Mouse (Mus musculus) stomach, embryonic 16.5 days (tissue): ENCODE data around the gene Cideb. TPM values are rescaled to one million over a fixed set of nuclear protein-coding genes. Genes with fewer than 3 reads are reported as not detected.
"Not testable (repeated sequence)": the region's sequence is repeated elsewhere in the genome, so short reads cannot be mapped to it uniquely, and the experiment has no call there.

Experiments used
- ATAC-seq: fragments of 200-750 bp; cut with Nextera tagmentation; 2 replicates; pipeline ENCODE4 v1.8.0; 2017; ENCODE audit warnings: moderate number of reproducible peaks, moderate TSS enrichment; ENCODE audit not compliant: insufficient read depth, low FRiP score
- H3K27ac ChIP-seq: fragments of 300-500 bp; sonication (generic); 2 replicates; pipeline ENCODE4 v1.5.1; 2014; ENCODE audit warnings: low read length
- H3K27me3 ChIP-seq: fragments of 300-500 bp; sonication (generic); 2 replicates; pipeline ENCODE4 v1.6.1; 2014; ENCODE audit warnings: low read length, control low read depth, mixed read lengths; ENCODE audit not compliant: control insufficient read depth, insufficient read depth
- H3K36me3 ChIP-seq: fragments of 300-500 bp; sonication (generic); 2 replicates; pipeline ENCODE4 v1.6.1; 2014; ENCODE audit warnings: low read length; ENCODE audit not compliant: control insufficient read depth, insufficient read depth
- H3K4me1 ChIP-seq: fragments of 300-500 bp; sonication (generic); 2 replicates; pipeline ENCODE4 v1.6.1; 2014; ENCODE audit warnings: low read length, control low read depth, mixed read lengths; ENCODE audit not compliant: control insufficient read depth, insufficient read depth
- H3K4me2 ChIP-seq: fragments of 300-500 bp; sonication (generic); 2 replicates; pipeline ENCODE4 v1.6.1; 2014; ENCODE audit warnings: low read depth, low read length, mixed read lengths
- H3K4me3 ChIP-seq: fragments of 300-500 bp; sonication (generic); replicated peaks from 2 replicates; pipeline ENCODE4 v1.5.1; 2014; ENCODE audit warnings: mild to moderate bottlenecking, low read length
- H3K9ac ChIP-seq: fragments of 300-500 bp; sonication (generic); 2 replicates; pipeline ENCODE4 v1.6.1; 2014; ENCODE audit warnings: low read length
- H3K9me3 ChIP-seq: fragments of 300-500 bp; sonication (generic); replicated peaks from 2 replicates; pipeline ENCODE4 v1.6.1; 2016; ENCODE audit warnings: low read length, control low read depth; ENCODE audit not compliant: control insufficient read depth
- WGBS: fragments of 180-500 bp; shearing (Covaris S2); extraction: QIAGEN DNeasy Blood & Tissue Kit; methylation state at CpG from one replicate; pipeline ENCODE4 v1.1.7; 2014; 5-methylcytosine and 5-hydroxymethylcytosine counted together
- polyA plus RNA-seq: library from polyadenylated mRNA; unstranded; fragments of >200 nt; fragmentation: Nextera tagmentation; extraction: Ambion mirVana; gene quantifications from 2 replicates; pipeline ENCODE4 v1.2.1, GENCODE M21; 2015

Cideb gene
- polyA plus RNA-seq, 1 experiment from 2014 or later = 15.1 TPM

GRCm38 (mm10) chr14:55769087-55769703 lies 10.9 kb upstream of the Cideb start:
- 72% methylated on average over 16 of the region's 16 CpGs for WGBS
- no peak overlapping the region for H3K27ac ChIP-seq
- H3K9ac ChIP-seq = no peak overlapping the region
- H3K9me3 ChIP-seq = no peaks in the 10 kb centered on the region
- no peak overlapping the region for H3K4me2 ChIP-seq
- no peak overlapping the region for H3K4me3 ChIP-seq
- H3K4me1 ChIP-seq = peaks cover 6% of the 10 kb centered on the region; the same call in 1 of the 2 replicates
- H3K27me3 ChIP-seq = peaks cover 18% of the 10 kb centered on the region
- H3K36me3 ChIP-seq = no peaks in the 10 kb centered on the region
- ATAC-seq = no peak

GRCm38 (mm10) chr14:55768555-55768954 lies 10.3 kb upstream of the Cideb start:
- H3K27me3 ChIP-seq = peaks cover 20% of the 10 kb centered on the region
- no peak overlapping the region for H3K4me3 ChIP-seq
- no peak overlapping the region for H3K9ac ChIP-seq
- ATAC-seq = no peak
- 87% methylated on average over 6 of the region's 6 CpGs for WGBS
- peaks cover 6% of the 10 kb centered on the region; the same call in 1 of the 2 replicates for H3K4me1 ChIP-seq
- H3K9me3 ChIP-seq = no peaks in the 10 kb centered on the region
- no peak overlapping the region for H3K4me2 ChIP-seq
- no peaks in the 10 kb centered on the region for H3K36me3 ChIP-seq
- H3K27ac ChIP-seq = no peak overlapping the region

GRCm38 (mm10) chr14:55767519-55768414 lies 9.5 kb upstream of the Cideb start:
- H3K27ac ChIP-seq = no peak overlapping the region
- 10% methylated on average over 52 of the region's 52 CpGs for whole genome bisulfite sequencing
- peak overlapping the region; percentile 47 for H3K4me3 ChIP-seq

DNA sequence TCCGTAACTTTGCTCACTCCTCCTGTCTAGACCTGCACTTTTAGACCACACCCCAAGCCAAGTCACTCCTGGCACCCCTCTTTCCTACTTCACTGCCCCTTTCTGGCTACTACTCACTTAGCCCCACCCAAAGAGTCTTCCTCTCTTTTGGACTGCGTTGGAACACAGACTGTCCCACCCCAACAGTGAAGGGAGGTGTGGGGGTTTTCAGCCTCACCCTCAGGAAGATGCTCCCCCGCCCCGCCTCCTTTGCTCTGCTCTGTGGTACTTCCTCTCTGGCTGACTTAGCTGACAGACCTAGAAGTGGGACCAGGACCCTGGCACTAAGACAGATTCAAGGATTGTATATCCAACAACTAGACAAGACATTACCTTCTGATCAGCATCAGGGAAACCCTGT lies 7.4 kb upstream of the Cideb start, which contains the start of gene Ltb4r1:
Gene Ltb4r1, plus strand, starts transcription at position 267 of the 400 bp plus-strand sequence.
- WGBS = 59% methylated on average over 4 of the region's 4 CpGs
- ATAC-seq = no peak
- H3K36me3 ChIP-seq = no peaks in the 10 kb centered on the region

More at GRCm38 (mm10) chr14:55767519-55768414, 9.5 kb upstream of the Cideb start:
- H3K36me3 ChIP-seq = no peaks in the 10 kb centered on the region
- peak overlapping the region; percentile 80 for H3K4me2 ChIP-seq
- ATAC-seq = peak; percentile 48; the same call in 1 of the 2 replicates
- H3K27me3 ChIP-seq = peaks cover 20% of the 10 kb centered on the region
- peaks cover 8% of the 10 kb centered on the region; the same call in 1 of the 2 replicates for H3K4me1 ChIP-seq
- H3K9me3 ChIP-seq = no peaks in the 10 kb centered on the region
- H3K9ac ChIP-seq = peak overlapping the region; percentile 72

GRCm38 (mm10) chr14:55763166-55763565 lies 4.9 kb upstream of the Cideb start:
- H3K27ac ChIP-seq = peak overlapping the region; percentile 68
- H3K4me3 ChIP-seq = no peak overlapping the region
- no peak for ATAC-seq
- H3K4me1 ChIP-seq = peaks cover 18% of the 10 kb centered on the region
- 0 out of 2 replicates have a peak overlapping the region, but pooled peaks have one; percentile 90 for H3K9ac ChIP-seq
- WGBS = 49% methylated on average over 7 of the region's 7 CpGs
- peaks cover 29% of the 10 kb centered on the region for H3K27me3 ChIP-seq
- H3K4me2 ChIP-seq = peak overlapping the region; percentile 77
- no peaks in the 10 kb centered on the region for H3K36me3 ChIP-seq
- no peaks in the 10 kb centered on the region for H3K9me3 ChIP-seq

More for the DNA sequence above, 7.4 kb upstream of the Cideb start, which contains the start of gene Ltb4r1:
- peak within 1 kb of the TSS; percentile 27; the same call in 1 of the 2 replicates for H3K27ac ChIP-seq
- peaks cover 13% of the 10 kb centered on the region for H3K4me1 ChIP-seq
- no peaks in the 10 kb centered on the region for H3K9me3 ChIP-seq
- no peak within 1 kb of the TSS for H3K4me3 ChIP-seq
- H3K4me2 ChIP-seq = no peak within 1 kb of the TSS
- peaks cover 33% of the 10 kb centered on the region for H3K27me3 ChIP-seq
- H3K9ac ChIP-seq = no peak within 1 kb of the TSS

DNA sequence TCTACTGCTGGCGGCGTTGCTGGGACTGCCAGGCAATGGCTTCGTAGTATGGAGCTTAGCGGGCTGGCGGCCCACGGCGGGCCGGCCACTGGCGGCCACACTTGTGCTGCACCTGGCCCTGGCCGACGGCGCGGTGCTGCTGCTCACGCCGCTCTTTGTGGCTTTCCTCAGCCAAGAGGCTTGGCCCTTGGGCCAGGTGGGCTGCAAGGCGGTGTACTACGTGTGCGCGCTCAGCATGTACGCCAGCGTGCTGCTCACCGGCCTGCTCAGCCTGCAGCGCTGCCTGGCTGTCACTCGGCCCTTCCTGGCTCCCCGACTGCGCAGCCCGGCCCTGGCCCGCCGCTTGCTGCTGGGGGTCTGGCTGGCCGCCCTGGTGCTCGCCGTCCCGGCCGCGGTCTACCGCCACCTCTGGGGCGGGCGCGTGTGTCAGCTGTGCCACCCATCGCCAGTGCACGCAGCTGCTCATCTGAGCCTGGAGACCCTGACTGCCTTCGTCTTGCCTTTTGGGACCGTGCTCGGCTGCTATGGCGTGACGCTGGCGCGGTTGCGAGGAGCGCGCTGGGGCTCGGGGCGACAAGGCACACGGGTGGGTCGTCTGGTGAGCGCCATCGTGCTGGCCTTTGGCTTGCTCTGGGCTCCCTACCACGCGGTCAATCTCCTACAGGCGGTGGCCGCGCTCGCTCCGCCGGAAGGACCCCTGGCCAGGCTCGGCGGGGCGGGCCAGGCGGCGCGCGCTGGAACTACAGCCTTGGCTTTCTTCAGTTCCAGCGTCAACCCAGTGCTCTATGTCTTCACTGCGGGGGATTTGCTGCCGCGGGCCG lies 4.0 kb upstream of the Cideb start:
- H3K4me2 ChIP-seq = peak overlapping the region; percentile 77
- peak; percentile 59; the same call in 1 of the 2 replicates for ATAC-seq
- H3K27ac ChIP-seq = peak overlapping the region; percentile 68
- no peaks in the 10 kb centered on the region for H3K36me3 ChIP-seq
- H3K27me3 ChIP-seq = peaks cover 26% of the 10 kb centered on the region
- H3K4me3 ChIP-seq = peak overlapping the region; percentile 47
- peak overlapping the region; percentile 90 for H3K9ac ChIP-seq
- no peaks in the 10 kb centered on the region for H3K9me3 ChIP-seq
- WGBS = under 1% methylated on average over 77 of the region's 77 CpGs
- peaks cover 17% of the 10 kb centered on the region for H3K4me1 ChIP-seq

GRCm38 (mm10) chr14:55761163-55761562 lies 2.9 kb upstream of the Cideb start, which contains the start of gene Ltb4r2:
Gene Ltb4r2 (plus strand): TSS chr14:55761428.
- Histone ChIP-seq H3K27ac (peak within 1 kb of the TSS; percentile 68; the same call in 1 of the 2 replicates), H3K36me3 (no peaks in the 10 kb centered on the region), H3K4me2 (peak within 1 kb of the TSS; percentile 77), H3K9ac (peak within 1 kb of the TSS; percentile 90), H3K4me1 (peaks cover 17% of the 10 kb centered on the region), H3K27me3 (peaks cover 24% of the 10 kb centered on the region), H3K4me3 (peak within 1 kb of the TSS; percentile 47), H3K9me3 (no peaks in the 10 kb centered on the region)
- 71% methylated on average over 6 of the region's 6 CpGs for WGBS
- ATAC-seq = no peak

DNA sequence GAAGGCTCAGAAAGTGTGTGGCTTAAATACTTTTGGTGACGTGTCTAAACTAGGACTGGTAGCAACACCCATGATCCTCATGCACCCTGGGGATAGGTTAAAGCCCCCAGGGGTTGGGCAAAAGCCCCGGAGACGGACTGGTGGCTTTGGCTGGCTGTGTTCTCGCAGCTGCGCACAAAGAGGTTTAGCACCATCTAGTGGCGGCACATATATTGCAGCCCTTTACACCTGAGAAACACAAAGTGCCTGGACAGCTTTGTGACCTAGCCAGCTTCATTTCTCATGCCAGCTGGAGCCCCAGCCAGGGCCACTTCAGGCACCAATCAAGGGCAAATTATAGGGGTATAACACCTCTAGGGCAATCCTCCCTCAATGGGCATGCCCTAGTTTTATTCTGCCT lies 1.9 kb upstream of the Cideb start:
- peaks cover 17% of the 10 kb centered on the region for H3K4me1 ChIP-seq
- 0% methylated on average over 5 of the region's 6 CpGs for WGBS
- H3K4me2 ChIP-seq = peak overlapping the region; percentile 45
- H3K36me3 ChIP-seq, H3K9me3 ChIP-seq, H3K27ac ChIP-seq, H3K9ac ChIP-seq, ATAC-seq: not testable (repeated sequence)
- peaks cover 24% of the 10 kb centered on the region for H3K27me3 ChIP-seq
- H3K4me3 ChIP-seq = peak overlapping the region; percentile 29
